Mouse (Mus musculus) lung, adult 2 months (tissue): ENCODE results near the gene Arhgdia. TPM values are rescaled to one million over a fixed set of nuclear protein-coding genes. Genes with fewer than 3 reads are reported as not detected.

Experiments used
- DNase-seq: peaks from one replicate; pipeline ENCODE4 v3.0.0; 2022
- H3K4me1 ChIP-seq: fragments of 200-500 bp; 2 replicates; pipeline ENCODE4 v1.6.1; 2011; ENCODE audit warnings: low read length; ENCODE audit not compliant: control insufficient read depth, insufficient read depth
- H3K4me3 ChIP-seq: fragments of 200-500 bp; replicated peaks from 2 replicates; pipeline ENCODE3; 2011; ENCODE audit warnings: low read depth, mild to moderate bottlenecking, control low read depth, low read length; ENCODE audit errors: extremely low read depth
- CTCF ChIP-seq: fragments of 200-500 bp; IDR thresholded peaks from 2 replicates; pipeline ENCODE4 v1.5.1; 2011; ENCODE audit warnings: mild to moderate bottlenecking, low read length, control low read depth; ENCODE audit not compliant: insufficient read depth
- WGBS: fragments of 180-500 bp; shearing (Covaris S2); methylation state at CpG from one replicate; pipeline ENCODE4 v1.1.7; 2018; 5-methylcytosine and 5-hydroxymethylcytosine counted together
- polyA plus RNA-seq: library from polyadenylated mRNA; depleted of rRNA; stranded (reverse); fragments of >200 nt; gene quantifications from 2 replicates; pipeline ENCODE4 v1.2.3, GENCODE M21; 2012; rRNA removed

Arhgdia gene
- polyA plus RNA-seq, 1 experiment = 890 TPM

DNA sequence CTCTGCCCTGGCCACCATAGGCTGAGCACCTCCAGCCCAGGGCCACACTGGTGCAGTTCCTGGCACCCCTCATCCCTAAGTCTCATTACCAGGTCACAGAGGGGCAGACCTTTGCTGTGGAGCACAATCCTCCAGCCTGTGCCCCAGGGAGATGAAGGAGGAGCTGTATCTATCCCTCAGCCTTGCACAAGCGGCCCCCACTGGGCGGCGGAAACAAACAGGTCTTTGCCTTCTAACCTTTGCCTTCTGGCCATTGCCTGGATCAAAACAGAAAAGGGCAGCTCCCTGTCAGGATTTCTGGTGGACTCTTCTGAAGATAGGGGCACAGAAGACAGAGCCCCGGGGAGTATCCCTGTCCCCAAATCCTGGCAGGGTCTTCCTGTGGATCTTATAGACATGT is 52.5 kb downstream of the Arhgdia start:
- DNase-seq = no peak
- WGBS = 65% methylated on average over 4 of the region's 4 CpGs
- H3K4me3 ChIP-seq = no peak overlapping the region
- peaks cover 4% of the 10 kb centered on the region; the same call in 1 of the 2 replicates for H3K4me1 ChIP-seq
- no peak for TF ChIP-seq CTCF

Other genes starting within 250 kb of the Arhgdia start
- gene Actg1, start 233.1 kb downstream of the Arhgdia start, polyA plus RNA-seq = 941 and 1,175 TPM in 2 replicates
- 0.06 and 0.60 TPM in 2 replicates for gene Fscn2, start 220.1 kb downstream of the Arhgdia start, polyA plus RNA-seq
- gene Faap100, start 202.9 kb downstream of the Arhgdia start, polyA plus RNA-seq = 61.9 and 67.1 TPM in 2 replicates
- 39.2 and 49.8 TPM in 2 replicates for gene Nploc4, start 143.9 kb downstream of the Arhgdia start, polyA plus RNA-seq
- 0.06 TPM in 1 of 2 replicates, not detected in the other for gene Tspan10, start 139.0 kb downstream of the Arhgdia start, polyA plus RNA-seq
- 0.45 and 0.57 TPM in 2 replicates for gene Pde6g, start 128.1 kb downstream of the Arhgdia start, polyA plus RNA-seq
- gene Oxld1, start 123.6 kb downstream of the Arhgdia start, polyA plus RNA-seq = 11.9 and 14.9 TPM in 2 replicates
- gene Ccdc137, start 123.5 kb downstream of the Arhgdia start, polyA plus RNA-seq = 11.0 and 14.5 TPM in 2 replicates
- gene Arl16, start 114.0 kb downstream of the Arhgdia start, polyA plus RNA-seq = 15.6 and 17.3 TPM in 2 replicates
- 48.0 and 51.4 TPM in 2 replicates for gene Mrpl12, start 97.0 kb downstream of the Arhgdia start, polyA plus RNA-seq
- 157 and 174 TPM in 2 replicates for gene Slc25a10, start 89.8 kb downstream of the Arhgdia start, polyA plus RNA-seq
- gene Gcgr, start 50.9 kb downstream of the Arhgdia start, polyA plus RNA-seq = 0.86 and 1.0 TPM in 2 replicates
- gene Mcrip1, start 31.9 kb downstream of the Arhgdia start, polyA plus RNA-seq = 133 and 168 TPM in 2 replicates
- 3.3 TPM in 1 of 2 replicates, not detected in the other for gene Ppp1r27, start 30.5 kb downstream of the Arhgdia start, polyA plus RNA-seq
- gene P4hb, start 8.4 kb downstream of the Arhgdia start, polyA plus RNA-seq = 192 and 254 TPM in 2 replicates
- 26.1 and 29.1 TPM in 2 replicates for gene Alyref, start 16.7 kb upstream of the Arhgdia start, polyA plus RNA-seq
- gene Anapc11, start 16.8 kb upstream of the Arhgdia start, polyA plus RNA-seq = 136 and 159 TPM in 2 replicates
- 2.5 and 3.0 TPM in 2 replicates for gene Npb, start 26.9 kb upstream of the Arhgdia start, polyA plus RNA-seq
- 217 and 238 TPM in 2 replicates for gene Pcyt2, start 36.3 kb upstream of the Arhgdia start, polyA plus RNA-seq
- 75.2 and 84.1 TPM in 2 replicates for gene Sirt7, start 43.6 kb upstream of the Arhgdia start, polyA plus RNA-seq
- 41.5 and 51.3 TPM in 2 replicates for gene Mafg, start 52.0 kb upstream of the Arhgdia start, polyA plus RNA-seq
- 4.1 and 4.5 TPM in 2 replicates for gene Pycr1, start 62.1 kb upstream of the Arhgdia start, polyA plus RNA-seq
- gene Myadml2, start 66.5 kb upstream of the Arhgdia start, polyA plus RNA-seq = 1.1 and 3.1 TPM in 2 replicates
- gene Notum, start 79.6 kb upstream of the Arhgdia start, polyA plus RNA-seq = 15.5 and 20.6 TPM in 2 replicates
- gene Aspscr1, start 91.3 kb upstream of the Arhgdia start, polyA plus RNA-seq = 86.9 and 95.8 TPM in 2 replicates
- gene Cenpx, start 132.1 kb upstream of the Arhgdia start, polyA plus RNA-seq = 68.0 and 69.1 TPM in 2 replicates
- gene Lrrc45, start 132.3 kb upstream of the Arhgdia start, polyA plus RNA-seq = 35.6 and 40.1 TPM in 2 replicates
- 62.0 and 76.8 TPM in 2 replicates for gene Rac3, start 139.8 kb upstream of the Arhgdia start, polyA plus RNA-seq
- 326 and 340 TPM in 2 replicates for gene Dcxr, start 145.7 kb upstream of the Arhgdia start, polyA plus RNA-seq
- 13,780 and 14,250 TPM in 2 replicates for gene Cbr2, start 150.5 kb upstream of the Arhgdia start, polyA plus RNA-seq
- gene Hmga1b, start 181.2 kb upstream of the Arhgdia start, polyA plus RNA-seq = 0.24 and 1.6 TPM in 2 replicates
- 55.8 and 59.8 TPM in 2 replicates for gene Rfng, start 202.6 kb upstream of the Arhgdia start, polyA plus RNA-seq
- gene Gps1, start 202.6 kb upstream of the Arhgdia start, polyA plus RNA-seq = 116 and 141 TPM in 2 replicates
- 32.0 and 35.4 TPM in 2 replicates for gene Dus1l, start 214.8 kb upstream of the Arhgdia start, polyA plus RNA-seq
- 1,387 and 1,388 TPM in 2 replicates for gene Fasn, start 242.9 kb upstream of the Arhgdia start, polyA plus RNA-seq